Mouse (Mus musculus) limb, embryonic 14.5 days (tissue): ENCODE data around the gene Slc22a22. TPM values are rescaled to one million over a fixed set of nuclear protein-coding genes. Genes with fewer than 3 reads are reported as not detected.

Source experiments
- ATAC-seq: fragments of 200-750 bp; cut with Nextera tagmentation; 2 replicates; pipeline ENCODE4 v1.8.0; 2017; ENCODE audit warnings: low read depth, moderate number of reproducible peaks, moderate TSS enrichment; ENCODE audit not compliant: low FRiP score
- DNase-seq: peaks from one replicate; pipeline ENCODE4 v3.0.0-alpha.2; 2015; ENCODE audit warnings: low spot score
- H3K27ac ChIP-seq: fragments of 300-500 bp; sonication (generic); replicated peaks from 2 replicates; pipeline ENCODE4 v1.5.1; 2014; ENCODE audit warnings: low read depth, mild to moderate bottlenecking, low read length, moderate library complexity, mixed read lengths
- H3K27me3 ChIP-seq: fragments of 300-500 bp; sonication (generic); 2 replicates; pipeline ENCODE4 v1.6.1; 2014; ENCODE audit warnings: low read length, mixed read lengths; ENCODE audit not compliant: control insufficient read depth, insufficient read depth
- H3K36me3 ChIP-seq: fragments of 300-500 bp; sonication (generic); 2 replicates; pipeline ENCODE4 v1.6.1; 2014; ENCODE audit warnings: mild to moderate bottlenecking, low read length, moderate library complexity, mixed read lengths; ENCODE audit not compliant: control insufficient read depth, insufficient read depth
- H3K4me1 ChIP-seq: fragments of 300-500 bp; sonication (generic); 2 replicates; pipeline ENCODE4 v1.6.1; 2014; ENCODE audit warnings: antibody characterized with exemption, low read length, mixed read lengths; ENCODE audit not compliant: control insufficient read depth, insufficient read depth
- H3K4me2 ChIP-seq: fragments of 300-500 bp; sonication (generic); replicated peaks from 2 replicates; pipeline ENCODE4 v1.6.1; 2014; ENCODE audit warnings: low read depth, mild to moderate bottlenecking, low read length, moderate library complexity; ENCODE audit not compliant: severe bottlenecking
- H3K4me3 ChIP-seq: fragments of 300-500 bp; sonication (generic); replicated peaks from 2 replicates; pipeline ENCODE4 v1.5.1; 2014; ENCODE audit warnings: low read length
- H3K9ac ChIP-seq: fragments of 300-500 bp; sonication (generic); 2 replicates; pipeline ENCODE4 v1.6.1; 2014; ENCODE audit warnings: mild to moderate bottlenecking, low read depth, low read length, moderate library complexity; ENCODE audit not compliant: severe bottlenecking
- H3K9me3 ChIP-seq: fragments of 300-500 bp; sonication (generic); 2 replicates; pipeline ENCODE4 v1.6.1; 2016; ENCODE audit warnings: low read length; ENCODE audit not compliant: control insufficient read depth
- POLR2A ChIP-seq: fragments of 200-500 bp; IDR thresholded peaks from 2 replicates; pipeline ENCODE4 v1.8.0; 2012; ENCODE audit warnings: inconsistent platforms, mild to moderate bottlenecking, moderate library complexity, borderline replicate concordance; ENCODE audit not compliant: insufficient read depth, insufficient read length; ENCODE audit errors: extremely low read depth
- WGBS: fragments of 180-500 bp; shearing (Covaris S2); extraction: QIAGEN DNeasy Blood & Tissue Kit; methylation state at CpG from one replicate; pipeline ENCODE4 v1.1.7; 2014; 5-methylcytosine and 5-hydroxymethylcytosine counted together
- polyA plus RNA-seq, 2 experiments: library from polyadenylated mRNA; depleted of rRNA in 1 of 2; stranded (reverse) in 1 of 2; unstranded in 1 of 2; fragments of >200 nt; fragmentation: Nextera tagmentation in 1 of 2; extraction: Ambion mirVana in 1 of 2; gene quantifications; 2 replicates each; pipeline versions ENCODE4 v1.2.1 to v1.2.3; 2012 to 2014

Slc22a22 gene
- polyA plus RNA-seq, 2 experiments, result 0.08 to 0.13 TPM

DNA sequence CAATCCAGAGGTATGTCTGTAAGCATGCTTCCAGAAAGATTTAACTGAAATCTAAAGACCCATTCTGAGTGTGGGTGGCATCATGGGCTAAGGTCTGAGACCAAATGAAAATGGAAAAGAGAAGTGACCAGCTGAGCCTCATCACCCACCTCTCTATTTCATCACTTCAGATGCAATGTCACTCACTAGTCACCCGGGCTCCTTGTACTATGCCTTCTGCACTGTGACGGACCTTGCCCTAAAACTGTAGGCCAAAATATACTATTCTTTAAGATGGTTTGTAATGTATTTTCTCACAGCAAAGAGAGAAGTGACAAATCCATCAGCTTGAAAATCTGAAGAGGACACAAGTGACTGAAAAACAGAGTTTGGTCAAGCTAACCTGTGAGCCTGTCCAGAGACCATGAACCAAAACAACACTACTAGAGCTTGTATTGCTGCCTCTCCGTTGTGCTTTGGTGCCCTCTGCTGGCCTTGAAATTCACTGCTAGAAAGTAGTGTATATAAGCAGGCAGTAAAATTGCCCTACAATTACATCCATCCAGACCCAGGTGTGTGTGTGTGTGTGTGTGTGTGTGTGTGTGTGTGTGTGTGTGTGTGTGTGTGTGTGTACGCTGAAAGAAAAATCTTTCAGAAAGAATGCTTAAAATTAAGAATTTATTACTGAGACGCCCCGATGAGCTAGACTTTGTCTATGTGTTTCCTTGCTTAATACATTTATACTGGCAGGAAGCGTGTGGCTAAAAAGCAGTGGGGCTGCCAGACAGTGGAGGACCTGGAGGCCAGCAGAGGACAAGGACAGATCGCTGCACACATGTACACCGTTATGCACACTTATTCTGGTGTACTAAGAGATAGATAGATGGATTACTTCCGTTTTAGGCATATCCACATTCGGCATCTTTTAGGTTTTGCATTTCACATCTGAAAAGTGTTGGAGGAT is 31.1 kb upstream of the Slc22a22 start:
- no peak overlapping the region for H3K9ac ChIP-seq
- no peaks in the 10 kb centered on the region for H3K36me3 ChIP-seq
- no peaks in the 10 kb centered on the region for H3K9me3 ChIP-seq
- WGBS, result 49% methylated on average over 11 of the region's 11 CpGs
- ATAC-seq (peak; percentile 84), DNase-seq (peak; percentile 87)
- no peak for TF ChIP-seq POLR2A
- H3K4me2 ChIP-seq, result no peak overlapping the region
- no peak overlapping the region for H3K27ac ChIP-seq
- H3K4me1 ChIP-seq, result no peaks in the 10 kb centered on the region
- H3K4me3 ChIP-seq, result no peak overlapping the region
- H3K27me3 ChIP-seq, result no peaks in the 10 kb centered on the region

DNA sequence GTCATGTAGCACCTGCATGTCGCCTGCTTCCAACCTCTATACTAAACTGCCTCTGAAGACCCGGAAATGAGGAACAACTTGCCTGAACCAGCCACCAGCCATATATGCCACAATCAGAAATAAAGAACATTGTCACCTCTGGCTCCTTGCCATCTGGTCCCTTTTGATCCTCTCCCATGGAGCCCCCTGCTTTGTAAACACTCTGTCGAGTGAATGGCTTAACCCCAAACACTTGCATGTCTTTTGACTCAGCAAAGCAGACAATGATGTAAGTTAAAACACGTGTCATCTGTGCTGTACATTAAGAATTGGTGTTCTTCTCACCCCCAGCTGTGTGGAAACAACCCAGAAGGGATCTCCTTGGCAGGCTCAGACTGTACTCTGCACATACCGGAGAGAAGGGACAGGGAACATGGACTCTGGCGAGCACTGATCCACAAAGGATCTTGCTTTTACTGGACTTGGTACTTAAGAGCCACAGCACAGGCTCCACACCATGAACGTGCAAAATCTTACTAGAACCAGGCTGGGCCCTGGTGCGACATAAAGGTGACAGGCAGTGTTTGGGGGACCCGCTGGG is 26.8 kb upstream of the Slc22a22 start:
- 48% methylated on average over 9 of the region's 9 CpGs for WGBS
- H3K4me1 ChIP-seq, result no peaks in the 10 kb centered on the region
- H3K27ac ChIP-seq, result no peak overlapping the region
- H3K27me3 ChIP-seq, result no peaks in the 10 kb centered on the region
- no peaks in the 10 kb centered on the region for H3K9me3 ChIP-seq
- H3K36me3 ChIP-seq, result no peaks in the 10 kb centered on the region
- ATAC-seq (no peak), DNase-seq (no peak)
- no peak overlapping the region for H3K4me3 ChIP-seq
- H3K9ac ChIP-seq, result no peak overlapping the region
- no peak overlapping the region for H3K4me2 ChIP-seq
- TF ChIP-seq POLR2A, result no peak

DNA sequence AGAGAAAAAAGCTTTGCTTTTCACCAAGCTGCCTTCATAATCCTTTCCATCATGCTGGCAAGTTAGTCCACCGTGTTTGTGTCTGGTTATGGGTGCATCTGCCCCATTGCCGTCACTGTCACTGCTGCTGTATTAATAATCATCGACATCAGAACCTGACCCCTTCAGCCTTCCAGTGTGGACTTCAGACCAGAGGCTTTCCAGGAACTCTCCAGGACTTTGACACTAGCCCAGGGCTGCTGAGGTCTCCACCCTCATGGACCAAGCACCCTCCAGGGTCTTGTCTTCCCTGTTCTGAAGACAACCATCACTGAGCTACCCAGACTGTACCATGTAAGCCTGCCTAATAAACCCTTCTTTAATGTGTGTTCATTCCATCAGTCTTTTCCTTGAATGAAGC is 26.2 kb upstream of the Slc22a22 start:
- DNase-seq, result no peak

DNA sequence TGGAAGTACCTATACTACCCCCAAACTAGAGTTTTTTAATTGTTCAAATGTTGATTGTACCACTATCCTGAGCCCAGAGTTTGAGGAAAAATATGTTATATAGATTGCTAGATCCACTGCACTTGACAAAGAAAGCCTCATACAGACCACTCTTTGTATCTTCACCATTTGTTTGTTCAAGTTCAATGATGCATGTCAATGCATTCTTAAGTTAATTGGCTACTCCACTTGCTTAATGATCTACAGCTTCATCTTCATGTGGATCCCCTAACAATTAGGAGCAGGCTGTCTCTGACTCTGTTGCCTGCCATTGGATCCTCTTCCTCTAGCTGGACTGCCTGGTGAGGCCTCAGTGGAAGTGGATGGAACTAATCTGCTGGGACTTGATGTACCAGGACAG is 24.1 kb upstream of the Slc22a22 start:
- no peak overlapping the region for H3K4me3 ChIP-seq
- H3K9me3 ChIP-seq, result no peaks in the 10 kb centered on the region
- TF ChIP-seq POLR2A, result no peak
- ATAC-seq (no peak), DNase-seq (no peak)
- H3K36me3 ChIP-seq, result no peaks in the 10 kb centered on the region
- H3K4me1 ChIP-seq, result no peaks in the 10 kb centered on the region
- H3K27me3 ChIP-seq, result no peaks in the 10 kb centered on the region
- H3K27ac ChIP-seq, result no peak overlapping the region
- no peak overlapping the region for H3K9ac ChIP-seq
- H3K4me2 ChIP-seq, result no peak overlapping the region

More for the DNA sequence above, 26.2 kb upstream of the Slc22a22 start:
- H3K9me3 ChIP-seq, result no peaks in the 10 kb centered on the region
- H3K4me2 ChIP-seq, result no peak overlapping the region
- H3K9ac ChIP-seq, result no peak overlapping the region
- no peak for TF ChIP-seq POLR2A
- ATAC-seq, result no peak
- 95% methylated on average over 3 of the region's 3 CpGs for WGBS
- no peaks in the 10 kb centered on the region for H3K36me3 ChIP-seq
- H3K4me3 ChIP-seq, result no peak overlapping the region
- H3K27me3 ChIP-seq, result no peaks in the 10 kb centered on the region
- H3K4me1 ChIP-seq, result no peaks in the 10 kb centered on the region
- no peak overlapping the region for H3K27ac ChIP-seq

DNA sequence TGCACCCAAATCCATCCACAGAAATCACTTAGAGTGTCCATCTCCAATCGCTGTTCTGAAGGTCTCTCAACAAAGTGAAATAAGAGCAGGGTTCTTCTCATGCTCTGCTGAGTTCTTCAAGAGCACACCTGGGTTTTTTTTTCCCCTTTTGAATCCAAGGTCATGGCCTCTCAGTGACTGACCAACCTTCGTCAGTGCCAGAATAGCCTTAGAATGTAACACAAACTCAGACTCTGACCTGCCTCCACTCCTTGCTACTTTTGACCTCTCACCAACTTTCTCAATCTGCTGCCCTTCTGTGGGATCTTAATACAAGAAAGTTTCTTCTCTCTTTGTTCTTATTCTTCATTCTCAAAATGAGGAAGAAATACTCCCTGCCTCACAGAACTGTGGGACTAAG is 18.7 kb upstream of the Slc22a22 start:
- Histone ChIP-seq H3K9ac (no peak overlapping the region), H3K27ac (no peak overlapping the region), H3K27me3 (no peaks in the 10 kb centered on the region), H3K36me3 (no peaks in the 10 kb centered on the region), H3K4me3 (no peak overlapping the region), H3K4me2 (no peak overlapping the region), H3K4me1 (no peaks in the 10 kb centered on the region), H3K9me3 (no peaks in the 10 kb centered on the region)
- no peak for ATAC-seq
- no peak for DNase-seq
- 97% methylated on average over 2 of the region's 2 CpGs for WGBS
- TF ChIP-seq POLR2A, result no peak
